ENCODE assay signal across 8 mouse cellular contexts in the genomic region with DNA sequence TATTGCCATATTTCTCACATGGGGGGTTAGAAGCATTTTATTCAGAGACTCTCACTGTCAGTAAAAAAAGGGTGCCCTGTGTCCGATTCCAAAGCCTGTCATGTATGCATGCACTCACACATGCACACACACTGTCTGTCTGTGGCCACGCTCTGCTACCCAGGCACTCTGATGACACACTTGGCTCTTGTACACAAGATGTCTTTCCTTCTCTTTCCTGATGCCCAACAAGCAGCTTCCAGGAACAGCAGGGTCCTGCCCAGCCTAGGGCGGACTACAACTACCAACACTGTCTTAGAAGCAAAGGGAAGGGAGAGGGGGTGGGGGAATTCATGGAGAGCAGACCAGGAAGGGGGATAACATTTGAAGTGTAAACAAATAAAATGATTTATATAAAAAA.
"Had no signal": no experiment of that assay in that cellular context is flagged by ENCODE, and none has a peak within 500 bp of the region (broad histone marks: within the 10 kb centered on the region; RNA-seq: fewer than 3 reads in every experiment).

No protein-coding gene starts in this region.

- DNase-seq: kidney, postnatal 25 days; layer of hippocampus, adult 9-11 months; liver, embryonic 13.5 days; lung, embryonic 14.5 days; right cerebral cortex, adult 18-20 months; right cerebral cortex, postnatal 25 days; spleen, adult 18-20 months; thymus, postnatal 25 days had no signal
